Mouse (Mus musculus) bone marrow macrophage, adult 2 months (primary cell): ENCODE data around the gene Gna11.

Experiments
- CTCF ChIP-seq: IDR thresholded peaks from 2 replicates; pipeline ENCODE4 v1.5.1; 2012; ENCODE audit warnings: low read depth, mild to moderate bottlenecking, low read length, moderate library complexity
- POLR2A ChIP-seq: IDR thresholded peaks from 2 replicates; pipeline ENCODE4 v1.6.1; 2012; ENCODE audit warnings: mild to moderate bottlenecking, low read depth, low read length, borderline replicate concordance

DNA sequence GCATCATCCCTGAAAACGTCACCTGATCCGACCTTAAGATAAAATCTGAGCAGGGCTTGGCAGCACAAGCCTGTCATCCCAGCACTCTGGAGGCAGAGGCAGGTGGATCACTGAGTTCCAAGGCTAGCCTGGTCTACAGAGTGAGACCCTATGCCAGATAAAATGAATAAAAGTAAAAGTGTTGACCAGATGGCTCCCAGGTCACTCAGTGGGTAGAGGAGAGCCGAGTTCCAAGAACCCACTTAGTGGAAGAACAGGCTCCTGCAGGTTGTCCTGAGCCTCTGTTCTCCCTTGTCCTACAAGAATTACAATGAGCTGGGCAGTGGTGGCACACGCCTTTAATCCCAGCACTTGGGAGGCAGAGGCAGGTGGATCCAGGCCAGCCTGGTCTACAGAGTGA, 48.2 kb upstream of the Gna11 start:
- TF ChIP-seq CTCF (no peak), POLR2A (no peak)
